Mouse (Mus musculus) hindbrain, embryonic 10.5 days (tissue): ENCODE measurements around the gene Hoxc5. TPM values are rescaled to one million over a fixed set of nuclear protein-coding genes. Genes with fewer than 3 reads are reported as not detected.

Experiments used
- DNase-seq: peaks from one replicate; pipeline ENCODE4 v3.0.0-alpha.2; 2017; ENCODE audit warnings: low spot score
- H3K27ac ChIP-seq: fragments of 300-500 bp; sonication (generic); 2 replicates; pipeline ENCODE4 v1.5.1; 2016; ENCODE audit warnings: mild to moderate bottlenecking, moderate library complexity
- H3K27me3 ChIP-seq: fragments of 300-500 bp; sonication (generic); 2 replicates; pipeline ENCODE4 v1.6.1; 2016; ENCODE audit warnings: mild to moderate bottlenecking; ENCODE audit not compliant: poor library complexity, insufficient read depth, severe bottlenecking
- H3K36me3 ChIP-seq: fragments of 300-500 bp; sonication (generic); 2 replicates; pipeline ENCODE4 v1.6.1; 2016; ENCODE audit warnings: mild to moderate bottlenecking, moderate library complexity
- H3K4me1 ChIP-seq: fragments of 300-500 bp; sonication (generic); replicated peaks from 2 replicates; pipeline ENCODE4 v1.6.1; 2016; ENCODE audit warnings: mild to moderate bottlenecking
- H3K4me3 ChIP-seq: fragments of 300-500 bp; sonication (generic); 2 replicates; pipeline ENCODE4 v1.5.1; 2016; ENCODE audit warnings: mild to moderate bottlenecking, moderate library complexity
- H3K9me3 ChIP-seq: fragments of 300-500 bp; sonication (generic); 2 replicates; pipeline ENCODE4 v1.6.1; 2016; ENCODE audit warnings: mild to moderate bottlenecking, moderate library complexity
- WGBS: fragments of 180-500 bp; shearing (Covaris S2); methylation state at CpG from one replicate; pipeline ENCODE4 v1.1.7; 2016; 5-methylcytosine and 5-hydroxymethylcytosine counted together
- polyA plus RNA-seq: library from polyadenylated mRNA; unstranded; fragments of >200 nt; fragmentation: Nextera tagmentation; extraction: Ambion mirVana; gene quantifications from 2 replicates; pipeline ENCODE4 v1.2.1, GENCODE M21; 2016

Hoxc5 gene
- polyA plus RNA-seq, 1 experiment from 2014 or later = 10.8 TPM

GRCm38 (mm10) chr15:102965892-102966775 lies 1.1 kb upstream of the Hoxc5 start:
- Histone ChIP-seq H3K4me3 (peak overlapping the region; percentile 31), H3K36me3 (no peaks in the 10 kb centered on the region), H3K4me1 (no peaks in the 10 kb centered on the region; the same call in 1 of the 2 replicates), H3K27me3 (peaks cover 100% of the 10 kb centered on the region), H3K9me3 (no peaks in the 10 kb centered on the region), H3K27ac (no peak overlapping the region)
- WGBS = 3% methylated on average over 30 of the region's 30 CpGs
- peak; percentile 86 for DNase-seq

- Histone ChIP-seq H3K4me1 (no peaks in the 10 kb centered on the region; the same call in 1 of the 2 replicates), H3K9me3 (no peaks in the 10 kb centered on the region), H3K4me3 (peak within 1 kb of the TSS; percentile 31), H3K27ac (no peak within 1 kb of the TSS), H3K27me3 (peaks cover 100% of the 10 kb centered on the region), H3K36me3 (no peaks in the 10 kb centered on the region)
- DNase-seq = no peak
- 4% methylated on average over 27 of the region's 27 CpGs for WGBS
Measured at GRCm38 (mm10) chr15:102966776-102967311, 399 bp upstream of the Hoxc5 start, which contains the start of gene Hoxc10. Hoxc10 (plus strand) TSS chr15:102966796.

GRCm38 (mm10) chr15:102967511-102968397 lies 511 bp downstream of the Hoxc5 start:
- Histone ChIP-seq H3K4me3 (no peak overlapping the region), H3K4me1 (no peaks in the 10 kb centered on the region; the same call in 1 of the 2 replicates), H3K27me3 (peaks cover 100% of the 10 kb centered on the region), H3K9me3 (no peaks in the 10 kb centered on the region), H3K27ac (no peak overlapping the region), H3K36me3 (no peaks in the 10 kb centered on the region)
- no peak for DNase-seq
- WGBS = 2% methylated on average over 34 of the region's 34 CpGs

GRCm38 (mm10) chr15:102969296-102969695 lies 2.1 kb downstream of the Hoxc5 start:
- H3K36me3 ChIP-seq = no peaks in the 10 kb centered on the region
- DNase-seq = no peak
- H3K4me3 ChIP-seq = no peak overlapping the region
- peaks cover 100% of the 10 kb centered on the region for H3K27me3 ChIP-seq
- no peaks in the 10 kb centered on the region for H3K9me3 ChIP-seq
- no peaks in the 10 kb centered on the region; the same call in 1 of the 2 replicates for H3K4me1 ChIP-seq
- no peak overlapping the region for H3K27ac ChIP-seq
- whole genome bisulfite sequencing = 44% methylated on average over 1 of the region's 1 CpGs

GRCm38 (mm10) chr15:102970740-102971139 lies 3.5 kb downstream of the Hoxc5 start:
- no peaks in the 10 kb centered on the region for H3K9me3 ChIP-seq
- under 1% methylated on average over 12 of the region's 12 CpGs for WGBS
- no peaks in the 10 kb centered on the region; the same call in 1 of the 2 replicates for H3K4me1 ChIP-seq
- H3K27ac ChIP-seq = no peak overlapping the region
- H3K4me3 ChIP-seq = no peak overlapping the region
- no peak for DNase-seq
- no peaks in the 10 kb centered on the region for H3K36me3 ChIP-seq
- peaks cover 100% of the 10 kb centered on the region for H3K27me3 ChIP-seq

- H3K9me3 ChIP-seq = no peaks in the 10 kb centered on the region
- DNase-seq = no peak
- no peak overlapping the region for H3K4me3 ChIP-seq
- H3K4me1 ChIP-seq = no peaks in the 10 kb centered on the region
- H3K27ac ChIP-seq = no peak overlapping the region
- 1% methylated on average over 21 of the region's 21 CpGs for WGBS
- peaks cover 100% of the 10 kb centered on the region for H3K27me3 ChIP-seq
- H3K36me3 ChIP-seq = no peaks in the 10 kb centered on the region
Measured at GRCm38 (mm10) chr15:102972254-102972653, 5.0 kb downstream of the Hoxc5 start.

GRCm38 (mm10) chr15:102972753-102973152 lies 5.5 kb downstream of the Hoxc5 start:
- Histone ChIP-seq H3K9me3 (no peaks in the 10 kb centered on the region), H3K27me3 (peaks cover 100% of the 10 kb centered on the region), H3K27ac (no peak overlapping the region), H3K36me3 (no peaks in the 10 kb centered on the region), H3K4me3 (no peak overlapping the region), H3K4me1 (no peaks in the 10 kb centered on the region)
- no peak for DNase-seq
- 4% methylated on average over 6 of the region's 6 CpGs for WGBS

- no peak for DNase-seq
- Histone ChIP-seq H3K36me3 (no peaks in the 10 kb centered on the region), H3K9me3 (no peaks in the 10 kb centered on the region), H3K4me1 (no peaks in the 10 kb centered on the region), H3K4me3 (no peak overlapping the region), H3K27me3 (peaks cover 100% of the 10 kb centered on the region), H3K27ac (no peak overlapping the region)
- 6% methylated on average over 7 of the region's 7 CpGs for WGBS
Measured at GRCm38 (mm10) chr15:102975034-102975433, 7.8 kb downstream of the Hoxc5 start.

GRCm38 (mm10) chr15:102975688-102976111 lies 8.5 kb downstream of the Hoxc5 start:
- H3K4me1 ChIP-seq = no peaks in the 10 kb centered on the region
- H3K9me3 ChIP-seq = no peaks in the 10 kb centered on the region
- DNase-seq = peak; percentile 62
- H3K27ac ChIP-seq = no peak overlapping the region
- WGBS = 1% methylated on average over 21 of the region's 21 CpGs
- H3K4me3 ChIP-seq = no peak overlapping the region
- no peaks in the 10 kb centered on the region for H3K36me3 ChIP-seq
- H3K27me3 ChIP-seq = peaks cover 100% of the 10 kb centered on the region

GRCm38 (mm10) chr15:102976171-102976570 lies 8.9 kb downstream of the Hoxc5 start, which contains the start of gene Hoxc9:
Hoxc9 (plus strand) TSS chr15:102976439.
- Histone ChIP-seq H3K36me3 (no peaks in the 10 kb centered on the region), H3K4me3 (no peak within 1 kb of the TSS)

GRCm38 (mm10) chr15:102976631-102977422 lies 9.6 kb downstream of the Hoxc5 start:
- Histone ChIP-seq H3K27me3 (peaks cover 100% of the 10 kb centered on the region), H3K36me3 (no peaks in the 10 kb centered on the region), H3K9me3 (no peaks in the 10 kb centered on the region), H3K4me3 (no peak overlapping the region), H3K27ac (no peak overlapping the region), H3K4me1 (peaks cover 7% of the 10 kb centered on the region)
- under 1% methylated on average over 37 of the region's 37 CpGs for WGBS
- no peak for DNase-seq

More at GRCm38 (mm10) chr15:102976171-102976570, 8.9 kb downstream of the Hoxc5 start, which contains the start of gene Hoxc9:
- 2% methylated on average over 20 of the region's 20 CpGs for WGBS
- H3K27me3 ChIP-seq = peaks cover 100% of the 10 kb centered on the region
- H3K27ac ChIP-seq = no peak within 1 kb of the TSS
- no peaks in the 10 kb centered on the region; the same call in 1 of the 2 replicates for H3K4me1 ChIP-seq
- no peaks in the 10 kb centered on the region for H3K9me3 ChIP-seq
- no peak for DNase-seq
